Mouse (Mus musculus): Measurements from ENCODE around the gene 2210010C04Rik.
"Not testable (repeated sequence)": the region's sequence is repeated elsewhere in the genome, so short reads cannot be mapped to it uniquely, and the experiment has no call there.

Gene 2210010C04Rik

DNA sequence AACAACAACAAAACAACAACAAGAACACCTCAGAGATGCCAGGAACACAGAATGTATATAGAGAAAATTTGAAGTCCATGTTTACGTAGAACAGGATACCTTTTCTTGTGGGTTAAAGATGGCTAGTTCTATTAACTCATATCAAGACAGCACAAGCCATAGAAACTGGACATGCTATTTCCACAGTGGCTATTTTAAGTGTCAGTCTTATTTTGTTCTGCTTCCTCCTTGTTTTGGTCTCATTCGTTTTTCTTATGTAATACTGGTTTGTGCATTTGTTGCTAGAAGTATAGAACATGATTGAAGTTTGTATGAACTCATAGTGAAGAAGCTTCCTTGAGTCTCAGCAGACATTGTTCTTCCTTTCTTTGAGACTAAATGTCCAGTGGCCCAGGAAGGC lies 16.2 kb downstream of the 2210010C04Rik start:
- intact Hi-C loops (cut with DNase I), result no loop called here

- intact Hi-C loops (cut with DNase I), result no loop called here
These were observed 16.7 kb downstream of the 2210010C04Rik start for GRCm38 (mm10) chr6:41018629-41019028.

- intact Hi-C loops (cut with DNase I), result no loop called here
These were observed 20.2 kb downstream of the 2210010C04Rik start for GRCm38 (mm10) chr6:41015065-41015464.

DNA sequence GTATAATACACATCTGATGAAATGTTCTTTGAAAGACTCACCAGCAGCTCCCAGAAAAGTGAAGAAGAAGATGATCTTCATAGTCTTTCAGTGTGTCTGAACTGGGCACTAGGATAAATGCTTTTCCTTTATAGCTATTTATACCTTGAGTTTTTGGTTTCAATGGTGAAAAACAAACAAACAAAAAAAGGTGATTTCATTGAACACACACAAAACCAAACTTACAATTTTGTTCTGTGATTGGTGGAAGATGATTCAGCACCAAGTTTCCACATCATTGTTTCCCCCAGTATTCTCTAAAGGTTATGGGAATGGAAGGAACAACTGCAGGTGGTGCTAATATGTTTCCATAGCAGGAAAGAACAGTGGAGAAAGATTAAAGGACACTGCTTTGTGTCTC lies 35.9 kb downstream of the 2210010C04Rik start, which contains the start of gene Gm2663:
Gm2663 (minus strand) TSS at position 101 of the 400 bp plus-strand sequence.
- intact Hi-C loops (cut with DNase I), result not testable (repeated sequence)

Data from adrenal gland (tissue).